Mouse (Mus musculus) embryonic facial prominence, embryonic 11.5 days (tissue): ENCODE measurements around the gene Vps26a. TPM values are rescaled to one million over a fixed set of nuclear protein-coding genes. Genes with fewer than 3 reads are reported as not detected.
"Not testable (repeated sequence)": the region's sequence is repeated elsewhere in the genome, so short reads cannot be mapped to it uniquely, and the experiment has no call there.

Experiments
- ATAC-seq: fragments of 200-750 bp; cut with Nextera tagmentation; replicated peaks from 2 replicates; pipeline ENCODE4 v1.8.0; 2017; ENCODE audit warnings: low read depth; ENCODE audit not compliant: insufficient number of reproducible peaks, low FRiP score, low TSS enrichment
- DNase-seq: peaks from one replicate; pipeline ENCODE4 v3.0.0-alpha.2; 2015; ENCODE audit warnings: low spot score
- H3K27ac ChIP-seq: fragments of 300-500 bp; sonication (generic); replicated peaks from 2 replicates; pipeline ENCODE4 v1.5.1; 2014; ENCODE audit warnings: mild to moderate bottlenecking, low read depth, low read length, control low read depth
- H3K27me3 ChIP-seq: fragments of 300-500 bp; sonication (generic); 2 replicates; pipeline ENCODE4 v1.6.1; 2014; ENCODE audit warnings: mild to moderate bottlenecking, low read length, moderate library complexity, mixed read lengths; ENCODE audit not compliant: control insufficient read depth, insufficient read depth
- H3K36me3 ChIP-seq: fragments of 300-500 bp; sonication (generic); replicated peaks from 2 replicates; pipeline ENCODE4 v1.6.1; 2014; ENCODE audit warnings: low read depth, mild to moderate bottlenecking, low read length, moderate library complexity, mixed read lengths; ENCODE audit not compliant: control insufficient read depth, insufficient read depth
- H3K4me1 ChIP-seq: fragments of 300-500 bp; sonication (generic); 2 replicates; pipeline ENCODE4 v1.6.1; 2014; ENCODE audit warnings: low read length, mixed read lengths; ENCODE audit not compliant: control insufficient read depth, insufficient read depth
- H3K4me2 ChIP-seq: fragments of 300-500 bp; sonication (generic); 2 replicates; pipeline ENCODE4 v1.6.1; 2014; ENCODE audit warnings: low read depth, mild to moderate bottlenecking, control low read depth, low read length, moderate library complexity
- H3K4me3 ChIP-seq: fragments of 300-500 bp; sonication (generic); 2 replicates; pipeline ENCODE4 v1.5.1; 2014; ENCODE audit warnings: low read depth, low read length, control low read depth
- H3K9ac ChIP-seq: fragments of 300-500 bp; sonication (generic); replicated peaks from 2 replicates; pipeline ENCODE4 v1.6.1; 2014; ENCODE audit warnings: mild to moderate bottlenecking, control low read depth, low read length
- H3K9me3 ChIP-seq: fragments of 300-500 bp; sonication (generic); replicated peaks from 2 replicates; pipeline ENCODE4 v1.6.1; 2016; ENCODE audit warnings: mild to moderate bottlenecking, low read length, inconsistent platforms, mixed read lengths; ENCODE audit not compliant: control insufficient read depth
- WGBS: fragments of 180-500 bp; shearing (Covaris S2); extraction: QIAGEN DNeasy Blood & Tissue Kit; methylation state at CpG from one replicate; pipeline ENCODE4 v1.1.7; 2014; 5-methylcytosine and 5-hydroxymethylcytosine counted together
- polyA plus RNA-seq: library from polyadenylated mRNA; unstranded; fragments of >200 nt; fragmentation: Nextera tagmentation; extraction: Ambion mirVana; gene quantifications from 2 replicates; pipeline ENCODE4 v1.2.1, GENCODE M21; 2014

Gene Vps26a
- polyA plus RNA-seq, 1 experiment from 2014 or later, result 101 TPM

DNA sequence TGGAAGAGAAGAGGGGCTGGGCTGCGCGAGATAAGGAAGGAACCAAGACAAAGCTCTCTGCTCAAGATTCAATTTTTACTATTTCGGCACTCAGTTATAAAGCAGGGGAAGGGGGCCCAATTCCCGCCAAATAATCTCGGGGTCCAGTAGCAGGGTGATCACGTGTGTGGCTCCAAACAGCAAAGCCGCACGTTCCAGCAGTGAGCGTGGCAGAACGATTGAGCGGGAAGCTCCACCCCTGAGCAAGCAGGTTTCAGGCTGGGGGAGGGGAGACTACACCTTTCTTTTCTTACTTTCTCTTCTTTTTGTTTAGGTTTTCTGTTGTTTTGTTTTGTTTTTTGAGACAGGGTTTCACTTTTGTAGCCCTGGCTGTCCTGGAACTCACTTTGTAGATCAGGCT lies 34.6 kb downstream of the Vps26a start:
- H3K27ac ChIP-seq, H3K9ac ChIP-seq, ATAC-seq, H3K9me3 ChIP-seq, DNase-seq, H3K4me2 ChIP-seq, H3K27me3 ChIP-seq, H3K4me3 ChIP-seq, H3K4me1 ChIP-seq, H3K36me3 ChIP-seq: not testable (repeated sequence)
- WGBS, result 69% methylated on average over 11 of the region's 11 CpGs

DNA sequence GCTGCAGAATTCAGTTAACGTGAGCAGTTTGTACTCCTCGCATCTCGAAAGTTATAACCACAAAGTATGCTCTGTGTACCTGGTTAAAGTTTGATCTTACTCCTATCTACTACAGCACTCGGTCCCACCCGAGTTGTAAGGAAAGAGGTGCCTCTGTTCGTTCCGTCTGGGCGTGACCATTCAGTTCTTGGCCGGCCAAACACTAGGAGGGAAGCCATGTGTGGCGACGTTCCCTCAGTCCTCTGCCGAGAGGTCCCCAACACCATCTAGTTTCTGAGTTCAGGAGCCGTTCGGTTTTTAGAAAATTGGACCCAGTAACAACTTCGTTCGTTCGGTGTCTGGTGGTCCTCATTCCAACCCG lies 36.3 kb downstream of the Vps26a start:
- Histone ChIP-seq H3K4me1 (no peaks in the 10 kb centered on the region), H3K36me3 (no peaks in the 10 kb centered on the region; the same call in 1 of the 2 replicates), H3K9ac (peak overlapping the region; percentile 94), H3K27ac (0 out of 2 replicates have a peak overlapping the region, but pooled peaks have one; percentile 79), H3K27me3 (no peaks in the 10 kb centered on the region), H3K4me3 (peak overlapping the region; percentile 96), H3K4me2 (peak overlapping the region; percentile 57), H3K9me3 (no peaks in the 10 kb centered on the region)
- ATAC-seq (no peak; the same call in 1 of the 2 replicates), DNase-seq (no peak)
- 39% methylated on average over 18 of the region's 18 CpGs for WGBS

DNA sequence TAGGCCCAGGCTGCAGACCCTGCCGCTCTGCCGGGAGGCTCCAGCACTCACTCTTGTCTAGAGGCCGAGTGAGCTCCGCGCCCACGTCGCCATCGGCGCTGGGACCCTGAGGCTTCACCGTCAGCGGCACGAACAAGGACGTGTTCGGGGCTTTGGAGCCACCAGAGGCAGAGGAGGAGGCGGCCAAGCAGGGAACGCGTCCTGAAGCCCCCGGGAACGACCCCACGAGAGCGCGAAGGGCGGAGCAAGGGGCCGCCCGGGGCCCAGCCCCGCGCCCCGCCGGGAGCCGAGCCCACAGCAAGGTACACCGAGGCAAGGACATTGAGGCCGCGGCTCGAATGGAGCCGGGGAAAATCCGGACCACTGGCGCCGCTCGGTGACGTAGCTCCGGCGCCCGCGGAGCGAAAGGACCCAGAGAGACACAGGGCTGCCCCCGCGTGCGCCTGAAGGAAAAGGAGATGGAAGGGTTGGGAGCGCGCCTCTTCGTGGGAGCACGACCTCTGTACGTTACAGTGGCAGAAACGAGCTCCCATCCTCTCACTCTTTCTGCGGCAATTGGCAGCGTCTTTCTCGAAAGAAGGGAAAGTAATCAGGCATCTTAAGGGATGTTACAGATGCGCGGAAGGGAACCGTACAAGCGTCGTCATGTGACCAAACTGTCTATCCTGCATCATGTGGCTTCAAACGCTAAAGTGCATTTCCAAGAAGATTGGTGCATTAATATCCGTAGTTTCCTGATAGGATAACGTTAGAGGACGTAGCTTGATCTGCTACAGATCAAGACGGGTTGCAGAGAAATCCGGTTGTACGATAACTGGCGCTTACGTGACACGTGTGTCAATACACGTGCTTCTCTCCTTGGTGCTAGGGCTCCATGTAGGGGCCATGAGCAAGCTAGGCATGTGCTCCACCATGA lies 37.0 kb downstream of the Vps26a start, which contains the start of the genes 4930507D05Rik and Supv3l1:
Gene 4930507D05Rik (plus strand): TSS at position 126 of the 916 bp plus-strand sequence.
Gene Supv3l1 (minus strand): TSS at position 375 of the 916 bp plus-strand sequence.
- ATAC-seq (peak; percentile 82), DNase-seq (peak; percentile 92)
- H3K27ac ChIP-seq, result peak within 1 kb of the TSS; percentile 79
- peak within 1 kb of the TSS; percentile 94 for H3K9ac ChIP-seq
- no peaks in the 10 kb centered on the region for H3K27me3 ChIP-seq
- under 1% methylated on average over 73 of the region's 73 CpGs for WGBS
- peak within 1 kb of the TSS; percentile 57 for H3K4me2 ChIP-seq
- H3K9me3 ChIP-seq, result no peaks in the 10 kb centered on the region
- peak within 1 kb of the TSS; percentile 96 for H3K4me3 ChIP-seq
- no peaks in the 10 kb centered on the region for H3K4me1 ChIP-seq
- H3K36me3 ChIP-seq, result no peaks in the 10 kb centered on the region; the same call in 1 of the 2 replicates

DNA sequence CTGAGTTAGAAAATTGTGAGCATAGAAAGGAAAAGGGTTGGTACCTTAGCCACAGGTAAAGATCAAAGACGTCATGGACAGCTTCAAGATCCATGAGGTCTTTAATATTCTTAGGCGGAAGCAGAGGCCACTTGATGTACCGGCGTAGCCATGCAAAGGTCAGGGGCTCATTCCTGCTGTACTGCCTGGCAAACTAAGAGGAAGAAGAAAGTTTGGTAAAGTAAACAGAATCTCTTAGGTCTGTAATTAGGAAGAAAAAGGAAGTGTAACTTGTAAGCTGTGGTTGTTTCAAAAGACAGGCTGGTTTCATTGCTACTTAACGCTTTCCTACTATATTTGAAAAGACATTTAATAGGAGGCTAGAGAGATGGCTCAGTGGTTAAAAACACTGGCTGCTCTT lies 56.2 kb downstream of the Vps26a start:
- no peaks in the 10 kb centered on the region for H3K4me1 ChIP-seq
- no peak overlapping the region for H3K27ac ChIP-seq
- DNase-seq, result no peak
- H3K36me3 ChIP-seq, result no peaks in the 10 kb centered on the region; the same call in none of the 2 replicates
- no peak overlapping the region for H3K9ac ChIP-seq
- ATAC-seq, result no peak
- no peak overlapping the region for H3K4me2 ChIP-seq
- no peaks in the 10 kb centered on the region for H3K9me3 ChIP-seq
- H3K4me3 ChIP-seq, result no peak overlapping the region
- H3K27me3 ChIP-seq, result no peaks in the 10 kb centered on the region
- WGBS, result 94% methylated on average over 5 of the region's 5 CpGs

DNA sequence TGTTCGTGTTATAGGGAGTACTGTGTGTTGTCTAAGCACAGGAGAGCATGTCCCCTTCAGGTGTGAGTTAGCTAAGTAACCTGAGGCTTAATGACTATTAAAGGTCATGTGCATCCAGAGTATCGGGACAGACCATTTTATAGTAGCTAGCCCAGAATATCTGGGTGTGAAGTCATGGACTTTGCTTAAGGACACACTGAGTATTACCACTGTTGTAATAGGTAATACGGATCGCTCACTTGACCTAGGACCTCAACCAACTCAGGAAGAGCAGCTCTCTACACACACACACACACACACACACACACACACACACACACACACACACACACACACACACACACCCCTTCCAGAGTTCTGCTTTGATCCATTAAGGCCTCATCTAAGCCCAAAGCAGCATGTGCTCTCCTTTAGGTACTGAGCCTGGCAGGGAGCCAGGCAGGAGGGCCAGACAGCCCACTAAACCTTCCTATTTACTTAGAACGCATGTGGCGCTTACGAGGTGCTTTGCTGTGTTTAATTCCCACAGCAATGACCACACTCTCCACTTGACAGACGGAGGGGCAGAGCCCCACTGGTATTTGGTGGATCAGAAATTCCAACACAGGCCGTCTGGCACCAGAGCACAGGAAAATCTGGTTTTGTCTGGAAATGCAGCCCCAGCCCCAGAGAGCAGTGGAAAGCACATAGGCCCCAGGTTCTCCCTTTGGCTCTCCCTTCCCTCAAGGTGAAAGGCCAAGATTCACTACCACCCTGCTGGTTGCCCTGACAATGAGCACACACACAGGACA lies 61.3 kb downstream of the Vps26a start:
- Histone ChIP-seq H3K9ac (no peak overlapping the region), H3K4me2 (no peak overlapping the region), H3K4me1 (no peaks in the 10 kb centered on the region), H3K4me3 (no peak overlapping the region), H3K9me3 (no peaks in the 10 kb centered on the region), H3K27me3 (no peaks in the 10 kb centered on the region), H3K36me3 (no peaks in the 10 kb centered on the region; the same call in 1 of the 2 replicates), H3K27ac (no peak overlapping the region)
- ATAC-seq (no peak), DNase-seq (no peak)
- 51% methylated on average over 9 of the region's 9 CpGs for WGBS

DNA sequence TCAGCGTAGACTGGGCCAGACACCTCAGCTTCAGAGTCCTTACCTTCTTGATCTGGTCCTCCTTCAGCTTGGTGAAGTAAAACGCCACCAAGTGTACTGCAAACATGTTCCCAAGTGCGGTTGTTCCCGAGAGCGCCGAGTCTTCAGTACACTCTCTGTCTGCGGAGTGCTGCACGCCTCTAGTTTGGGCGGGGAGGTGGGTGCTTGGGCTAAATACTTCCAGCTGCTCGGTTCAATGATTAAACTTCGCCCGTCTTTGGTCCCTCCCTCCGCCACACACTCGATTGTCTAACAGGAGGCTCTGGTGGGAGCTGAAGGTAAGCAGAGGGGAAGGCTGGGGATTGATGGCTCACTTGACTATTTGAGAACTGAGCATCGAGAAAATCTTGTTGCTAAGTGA lies 64.3 kb downstream of the Vps26a start, which contains the start of gene Hkdc1:
Gene Hkdc1 (minus strand): TSS at position 237 of the 400 bp plus-strand sequence.
- DNase-seq (peak; percentile 73), ATAC-seq (no peak; the same call in 1 of the 2 replicates)
- Histone ChIP-seq H3K9ac (no peak within 1 kb of the TSS), H3K36me3 (no peaks in the 10 kb centered on the region), H3K27ac (no peak within 1 kb of the TSS), H3K4me1 (no peaks in the 10 kb centered on the region), H3K4me2 (no peak within 1 kb of the TSS), H3K4me3 (no peak within 1 kb of the TSS), H3K27me3 (no peaks in the 10 kb centered on the region), H3K9me3 (no peaks in the 10 kb centered on the region)
- 36% methylated on average over 15 of the region's 15 CpGs for WGBS

DNA sequence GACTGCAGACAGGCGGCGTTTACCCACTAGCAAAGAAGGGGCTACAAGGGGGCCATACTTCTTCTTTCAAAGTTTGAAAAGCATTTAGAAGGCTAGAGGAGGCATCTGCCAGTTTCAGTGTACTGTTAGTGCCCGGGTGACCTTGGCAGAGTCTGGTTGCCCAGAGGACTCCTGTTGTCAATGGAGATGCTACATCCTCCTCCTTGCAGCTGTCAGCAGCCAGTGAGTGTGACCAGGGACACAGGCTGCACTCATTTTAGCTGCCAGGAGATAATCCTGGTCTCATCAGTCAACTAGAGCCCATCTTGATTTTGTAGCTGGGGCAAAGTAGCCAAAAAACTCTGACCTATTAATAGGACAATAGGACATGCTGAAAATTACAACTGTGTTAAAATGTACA lies 65.5 kb downstream of the Vps26a start:
- ATAC-seq (no peak), DNase-seq (no peak)
- Histone ChIP-seq H3K4me2 (no peak overlapping the region), H3K9me3 (no peaks in the 10 kb centered on the region), H3K9ac (no peak overlapping the region), H3K4me1 (no peaks in the 10 kb centered on the region), H3K27ac (no peak overlapping the region), H3K4me3 (no peak overlapping the region), H3K36me3 (no peaks in the 10 kb centered on the region), H3K27me3 (no peaks in the 10 kb centered on the region)
- 84% methylated on average over 3 of the region's 3 CpGs for WGBS
